Mouse (Mus musculus): ENCODE measurements around the gene Col8a2. TPM values are rescaled to one million over a fixed set of nuclear protein-coding genes. Genes with fewer than 3 reads are reported as not detected.

Gene Col8a2
- total RNA-seq, 1 experiment from 2014 or later, result 1.8 TPM

- ATAC-seq (replicated peaks; ENCODE audit: insufficient number of reproducible peaks, low FRiP score, low TSS enrichment, poor library complexity, severe bottlenecking), result peak; percentile 88
Measured at GRCm38 (mm10) chr4:126321111-126321853, 34.7 kb downstream of the Col8a2 start, which contains the start of gene Adprhl2. Adprhl2 (minus strand) TSS chr4:126321703.

GRCm38 (mm10) chr4:126321854-126322511, 35.4 kb downstream of the Col8a2 start:
- no peak for ATAC-seq (replicated peaks; ENCODE audit: insufficient number of reproducible peaks, low FRiP score, low TSS enrichment, poor library complexity, severe bottlenecking)

- ATAC-seq (replicated peaks; ENCODE audit: insufficient number of reproducible peaks, low FRiP score, low TSS enrichment, poor library complexity, severe bottlenecking), result no peak
Measured at GRCm38 (mm10) chr4:126322646-126323045, 36.1 kb downstream of the Col8a2 start.

- no peak for ATAC-seq (replicated peaks; ENCODE audit: insufficient number of reproducible peaks, low FRiP score, low TSS enrichment, poor library complexity, severe bottlenecking)
Measured at GRCm38 (mm10) chr4:126324861-126325260, 38.3 kb downstream of the Col8a2 start.

GRCm38 (mm10) chr4:126325281-126325861, 38.8 kb downstream of the Col8a2 start, which contains the start of gene Tekt2:
Tekt2 (minus strand) TSS chr4:126325688.
- no peak for ATAC-seq (replicated peaks; ENCODE audit: insufficient number of reproducible peaks, low FRiP score, low TSS enrichment, poor library complexity, severe bottlenecking)

GRCm38 (mm10) chr4:126326036-126326435, 39.4 kb downstream of the Col8a2 start:
- no peak for ATAC-seq (replicated peaks; ENCODE audit: insufficient number of reproducible peaks, low FRiP score, low TSS enrichment, poor library complexity, severe bottlenecking)

- ATAC-seq (replicated peaks; ENCODE audit: insufficient number of reproducible peaks, low FRiP score, low TSS enrichment, poor library complexity, severe bottlenecking), result no peak
Measured at GRCm38 (mm10) chr4:126330295-126330694, 43.7 kb downstream of the Col8a2 start.

- no peak for ATAC-seq (replicated peaks; ENCODE audit: insufficient number of reproducible peaks, low FRiP score, low TSS enrichment, poor library complexity, severe bottlenecking)
Measured at GRCm38 (mm10) chr4:126331751-126332150, 45.2 kb downstream of the Col8a2 start.

- ATAC-seq (replicated peaks; ENCODE audit: insufficient number of reproducible peaks, low FRiP score, low TSS enrichment, poor library complexity, severe bottlenecking), result no peak
Measured at GRCm38 (mm10) chr4:126332358-126332757, 45.8 kb downstream of the Col8a2 start.

GRCm38 (mm10) chr4:126339461-126339860, 52.9 kb downstream of the Col8a2 start:
- ATAC-seq (replicated peaks; ENCODE audit: insufficient number of reproducible peaks, low FRiP score, low TSS enrichment, poor library complexity, severe bottlenecking), result no peak

GRCm38 (mm10) chr4:126343451-126343850, 56.9 kb downstream of the Col8a2 start:
- ATAC-seq (replicated peaks; ENCODE audit: insufficient number of reproducible peaks, low FRiP score, low TSS enrichment, poor library complexity, severe bottlenecking), result no peak

- no peak for ATAC-seq (replicated peaks; ENCODE audit: insufficient number of reproducible peaks, low FRiP score, low TSS enrichment, poor library complexity, severe bottlenecking)
Measured at GRCm38 (mm10) chr4:126360069-126360468, 73.5 kb downstream of the Col8a2 start.

Other genes starting within 250 kb of the Col8a2 start
- gene Mrps15, start 239.9 kb upstream of the Col8a2 start, total RNA-seq (2017), result 20.1 to 47.3 TPM (median 29.8 TPM) in 3 replicates
- gene Oscp1, start 228.2 kb upstream of the Col8a2 start, total RNA-seq (2017), result 0.10 to 0.21 TPM (median 0.19 TPM) in 3 replicates
- 14.4 to 20.7 TPM (median 16.1 TPM) in 3 replicates for gene Lsm10, start 190.2 kb upstream of the Col8a2 start, total RNA-seq (2017)
- 37.1 to 68.5 TPM (median 61.2 TPM) in 3 replicates for gene Stk40, start 182.8 kb upstream of the Col8a2 start, total RNA-seq (2017)
- 1.2 to 2.6 TPM (median 2.5 TPM) in 3 replicates for gene Eva1b, start 139.0 kb upstream of the Col8a2 start, total RNA-seq (2017)
- gene Sh3d21, start 123.3 kb upstream of the Col8a2 start, total RNA-seq (2017), result 0.19 to 1.3 TPM in 2 of 3 replicates, not detected in the other
- 431 to 662 TPM (median 493 TPM) in 3 replicates for gene Thrap3, start 84.0 kb upstream of the Col8a2 start, total RNA-seq (2017)
- 103 to 151 TPM (median 107 TPM) in 3 replicates for gene Map7d1, start 30.4 kb upstream of the Col8a2 start, total RNA-seq (2017)
- gene Trappc3, start 24.5 kb upstream of the Col8a2 start, total RNA-seq (2017), result 46.3 to 53.6 TPM (median 51.4 TPM) in 3 replicates
- gene Adprhl2, start 34.9 kb downstream of the Col8a2 start, total RNA-seq (2017), result 15.0 to 25.8 TPM (median 21.0 TPM) in 3 replicates
- not detected in 3 replicates for gene Tekt2, start 38.9 kb downstream of the Col8a2 start, total RNA-seq (2017)
- gene Ago3, start 142.8 kb downstream of the Col8a2 start, total RNA-seq (2017), result 3.9 to 11.1 TPM (median 6.4 TPM) in 3 replicates
- 10.7 to 25.3 TPM (median 18.5 TPM) in 3 replicates for gene Ago1, start 181.8 kb downstream of the Col8a2 start, total RNA-seq (2017)
- 3.7 to 8.4 TPM (median 5.7 TPM) in 3 replicates for gene Ago4, start 246.7 kb downstream of the Col8a2 start, total RNA-seq (2017)

Data from monocyte, adult 5-6 weeks (primary cell).